ENCODE assay signal across 8 mouse cellular contexts in the genomic region with DNA sequence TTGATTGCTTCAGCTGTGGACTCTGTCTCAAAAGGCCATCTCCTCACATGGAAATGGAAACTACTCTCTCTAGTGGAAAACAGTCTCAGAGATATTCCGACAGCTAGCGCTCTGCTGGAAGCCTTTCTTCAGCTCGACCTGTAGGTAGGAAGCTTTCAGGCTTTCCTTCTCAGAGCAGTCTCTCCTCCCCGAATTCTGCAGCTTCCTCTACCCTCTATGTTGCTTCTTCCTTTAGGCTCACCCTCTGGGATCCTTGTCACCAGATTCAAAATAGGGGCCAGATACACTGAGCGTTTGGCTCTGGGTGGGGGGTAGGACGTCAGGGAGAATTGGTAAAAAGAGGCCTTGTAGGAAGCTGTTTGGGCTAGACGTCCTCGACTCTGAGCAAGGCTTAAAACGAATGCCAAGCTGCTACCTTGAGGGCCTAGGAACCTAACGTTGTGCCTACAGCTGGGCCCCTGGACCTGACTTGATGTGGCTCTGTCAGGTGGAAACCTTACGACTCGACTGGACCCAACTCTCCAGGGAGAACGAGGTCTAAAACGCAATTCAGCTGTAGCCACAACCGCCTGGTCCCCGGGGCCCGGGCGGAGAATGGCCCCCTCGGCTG. TPM values are rescaled to one million over a fixed set of nuclear protein-coding genes. Genes with fewer than 3 reads are reported as not detected.
DNase-seq lines count a peak whose midpoint lies in the region; ATAC-seq and TF ChIP-seq lines count a peak whose summit lies in the region.

No protein-coding gene starts in this region.

- DNase-seq in heart, postnatal 4 days = no peak
- DNase-seq in ES-E14 (ENCODE audit: low read depth, low spot score) = no peak
- peak; percentile 66 for DNase-seq in embryo, embryonic 9.5 days (ENCODE audit: extremely low spot score)
- DNase-seq in hindlimb bud, embryonic 11.5 days (ENCODE audit: extremely low spot score, low read depth, low spot score) = peak; percentile 8
- DNase-seq in neural tube, embryonic 10.5 days (ENCODE audit: extremely low spot score, low spot score) = peak; percentile 68
- no peak for DNase-seq in thymus, postnatal 4 days
- DNase-seq in testis, postnatal 14 days (ENCODE audit: low spot score) = no peak

- H3K4me1 ChIP-seq in heart, embryonic 16.5 days (ENCODE audit: control insufficient read depth, insufficient read depth, low read length) = peaks cover 4% of the 10 kb centered on the region
- H3K4me1 ChIP-seq in ES-E14 (ENCODE audit: control insufficient read depth in 2 of 2, insufficient read depth in 2 of 2, low read length in 2 of 2, poor library complexity in 1 of 2) = peaks cover 0 to 2% of the 10 kb centered on the region in 2 experiments; a peak in 2 of 4 replicates

- peaks cover 54% of the 10 kb centered on the region for H3K27me3 ChIP-seq in heart, embryonic 16.5 days (ENCODE audit: control insufficient read depth, insufficient read depth, low read length)

- 7% methylated on average over 19 of the region's 19 CpGs for WGBS in heart, embryonic 16.5 days

- H3K27ac ChIP-seq in heart, embryonic 16.5 days (ENCODE audit: low read length) = no peak overlapping the region
- H3K27ac ChIP-seq in ES-E14 (ENCODE audit: insufficient read depth, low read depth, low read length, poor library complexity, severe bottlenecking) = no peak overlapping the region

- H3K9me3 ChIP-seq in heart, embryonic 16.5 days (replicated peaks; ENCODE audit: control insufficient read depth, low read length) = no peaks in the 10 kb centered on the region
- H3K9me3 ChIP-seq in ES-E14 (ENCODE audit: control insufficient read depth, insufficient read depth, low read depth, low read length) = no peaks in the 10 kb centered on the region

- ATAC-seq in heart, embryonic 16.5 days (replicated peaks; ENCODE audit: extremely low read depth, insufficient read depth, low FRiP score) = no peak

- H3K4me3 ChIP-seq in heart, embryonic 16.5 days (ENCODE audit: low read length) = peak overlapping the region; percentile 56
- peak overlapping the region; percentile 73 to 88 for H3K4me3 ChIP-seq in ES-E14 (ENCODE audit: insufficient read depth in 1 of 2, low read depth in 1 of 2, low read length in 2 of 2, poor library complexity in 1 of 2, severe bottlenecking in 1 of 2)

- peak overlapping the region; percentile 70 for H3K9ac ChIP-seq in heart, embryonic 16.5 days (ENCODE audit: low read length)
- H3K9ac ChIP-seq in ES-E14 (ENCODE audit: insufficient read depth, low read depth, low read length, poor library complexity, severe bottlenecking) = peak overlapping the region; percentile 51; the same call in 1 of the 2 replicates

- H3K36me3 ChIP-seq in heart, embryonic 16.5 days (ENCODE audit: control insufficient read depth, insufficient read depth) = no peaks in the 10 kb centered on the region
- H3K36me3 ChIP-seq in ES-E14 (ENCODE audit: control insufficient read depth, insufficient read depth, low read length, poor library complexity, severe bottlenecking) = no peaks in the 10 kb centered on the region

- in situ Hi-C loops in ES-E14 (cut with MboI; ENCODE audit: low sequenced_read_pairs in 2 of 2, unreplicated experiment in 2 of 2) = no loop called here

- peak overlapping the region; percentile 99 for H3K4me2 ChIP-seq in heart, embryonic 16.5 days (ENCODE audit: low read depth, low read length)

TF ChIP-seq in ES-E14, 5 proteins besides CTCF, POLR2A, EP300 and RAD21:
- no peak for TF ChIP-seq CHD2 (IDR thresholded peaks at IDR 0.05; ENCODE audit: low read depth, low read length)
- no peak for TF ChIP-seq MAFK (IDR thresholded peaks at IDR 0.05; ENCODE audit: insufficient read depth, low read depth, low read length)
- no peak for TF ChIP-seq HCFC1 (IDR thresholded peaks at IDR 0.05; ENCODE audit: borderline replicate concordance, insufficient read depth, low read length)
- no peak for TF ChIP-seq ZNF384 (IDR thresholded peaks at IDR 0.05; ENCODE audit: low read depth, low read length)
- TF ChIP-seq ZC3H11A (IDR thresholded peaks at IDR 0.05; ENCODE audit: borderline replicate concordance, low read depth, low read length) = no peak

RNA-seq across cellular contexts. Expression of gene Cnr1, which starts 1.1 kb away (rescaled TPM):
- polyA plus RNA-seq in heart, embryonic 16.5 days (2015; fragmentation: Nextera tagmentation; extraction: Ambion mirVana) = 0.10 and 0.12 TPM in 2 replicates
- under 1 TPM; 0.45 to 0.71 TPM for total RNA-seq in heart, postnatal 4 days (2021)
- total RNA-seq in ES-E14 (2012; rRNA removed) = 0.53 and 0.54 TPM in 2 replicates

Comparison
In these comparisons a context has a peak if more than half of its experiments do, and no peak if none do; other contexts are left out.
1. DNase-seq: peak in embryo, embryonic 9.5 days (single experiment), hindlimb bud, embryonic 11.5 days (single experiment) and neural tube, embryonic 10.5 days (single experiment); none in heart, postnatal 4 days (single experiment), ES-E14 (single experiment), thymus, postnatal 4 days (single experiment) and testis, postnatal 14 days (single experiment).